Mouse (Mus musculus) central nervous system, embryonic 18 days (tissue): ENCODE results near the gene Uimc1. TPM values are rescaled to one million over a fixed set of nuclear protein-coding genes. Genes with fewer than 3 reads are reported as not detected.

Source experiments
- polyA plus RNA-seq: library from polyadenylated mRNA; depleted of rRNA; stranded (reverse); fragments of >200 nt; gene quantifications from 2 replicates; pipeline ENCODE4 v1.2.3, GENCODE M21; 2012; rRNA removed

Gene Uimc1
- polyA plus RNA-seq, result 19.7 and 22.1 TPM in 2 replicates

DNA sequence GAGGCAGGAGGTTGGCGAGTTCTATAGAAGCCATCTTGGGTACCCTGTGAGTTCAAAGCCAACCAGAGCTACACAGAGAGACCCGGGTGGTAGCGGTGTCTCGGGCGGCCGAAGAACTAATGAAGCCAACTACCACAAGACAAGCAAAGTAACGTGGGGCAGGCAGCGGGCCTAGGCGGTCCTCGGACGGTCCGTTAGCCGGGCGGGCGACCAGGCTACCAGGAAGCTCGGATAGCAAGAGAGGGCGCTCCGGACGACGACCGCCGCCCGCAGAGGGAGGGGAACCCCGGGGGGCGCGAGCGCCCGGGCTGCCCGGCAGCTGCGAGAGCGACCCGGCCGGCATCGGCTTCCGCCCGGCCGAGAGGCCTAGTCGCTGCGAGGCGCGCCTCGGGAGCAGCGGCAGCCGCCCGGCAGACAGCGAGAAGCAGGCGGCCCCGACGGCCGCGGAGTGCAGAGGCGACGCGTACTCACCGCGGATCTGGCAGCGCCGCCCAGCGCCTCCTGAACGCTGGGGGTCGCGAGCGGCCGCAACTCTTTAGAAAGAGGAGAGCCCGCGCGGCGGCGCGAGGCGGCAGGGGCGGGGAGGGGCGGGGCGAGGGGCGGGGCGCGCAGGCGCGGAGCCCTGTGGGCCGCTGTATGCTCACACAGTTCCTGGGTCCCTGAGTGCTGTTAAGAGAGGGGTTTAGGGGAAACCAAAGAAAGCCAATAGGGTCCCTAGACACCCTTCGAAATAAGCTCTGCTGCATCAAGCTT is at the start of gene Uimc1:
TSS of gene Uimc1 (minus strand) at position 575 of the 753 bp plus-strand sequence.

DNA sequence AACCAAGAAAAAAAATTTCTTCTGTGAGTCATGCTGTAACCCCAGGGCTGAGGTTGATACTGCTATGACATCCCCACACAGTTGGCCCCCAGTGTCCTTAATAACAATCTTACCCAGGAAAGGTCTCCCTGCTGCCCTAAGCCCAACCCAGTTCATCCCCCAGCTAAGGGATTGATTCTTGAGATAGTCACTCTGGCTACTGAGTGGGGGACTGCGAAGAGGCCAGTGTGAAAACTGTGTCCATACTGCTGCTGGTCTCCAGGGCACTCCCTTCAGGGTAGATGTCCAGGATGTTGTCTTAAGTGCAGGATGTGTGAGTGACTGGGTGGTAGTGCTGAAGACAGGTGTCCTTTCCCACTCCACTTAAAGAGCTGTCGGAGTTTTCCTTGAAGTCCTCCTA is 33.3 kb upstream of the Uimc1 start, which contains the start of gene Gm17617:
TSS of gene Gm17617 (minus strand) at position 101 of the 400 bp plus-strand sequence.

DNA sequence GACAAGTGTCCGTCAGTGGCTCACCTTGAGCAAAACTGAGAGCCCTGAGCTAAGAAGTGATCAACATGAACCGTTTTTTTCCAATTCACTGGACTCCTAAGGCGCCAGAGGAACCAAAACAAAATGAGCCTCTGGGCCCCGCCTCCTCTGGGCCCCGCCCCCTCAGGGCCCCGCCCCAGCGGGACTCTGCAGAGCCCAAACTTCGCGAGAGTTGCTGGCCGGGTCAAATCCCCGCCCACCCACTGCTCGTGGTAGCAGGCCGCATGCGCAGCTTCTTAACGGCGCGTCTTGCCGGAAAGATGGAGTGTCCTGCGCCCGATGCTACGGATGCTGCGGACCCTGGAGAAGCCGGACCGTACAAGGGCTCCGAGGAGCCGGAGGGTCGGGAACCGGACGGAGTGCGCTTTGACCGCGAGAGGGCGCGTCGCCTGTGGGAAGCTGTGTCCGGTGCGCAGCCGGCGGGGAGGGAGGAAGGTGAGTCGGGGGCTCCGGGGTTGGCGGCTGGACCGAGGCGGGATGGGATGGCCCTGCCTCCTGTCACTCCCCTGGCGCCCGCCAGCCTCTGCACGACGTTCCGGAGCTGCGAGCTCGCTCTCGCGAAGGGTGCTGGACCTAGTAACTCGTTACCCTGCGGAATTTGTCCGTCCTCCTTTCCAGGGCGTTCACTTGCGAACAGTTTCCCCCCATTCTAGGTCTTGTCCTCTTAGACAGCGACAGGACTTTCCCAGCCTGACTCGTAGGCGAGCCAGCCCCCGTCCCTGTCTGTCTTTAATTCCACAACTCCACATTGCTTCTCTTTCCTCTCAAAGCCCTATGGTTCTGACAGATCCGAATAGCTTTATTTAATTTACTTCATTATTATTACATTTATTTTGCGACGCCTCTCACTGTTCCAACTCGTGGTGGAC is 5.2 kb upstream of the Uimc1 start, which contains the start of gene Zfp346:
TSS of gene Zfp346 (plus strand) at position 267 of the 908 bp plus-strand sequence.

DNA sequence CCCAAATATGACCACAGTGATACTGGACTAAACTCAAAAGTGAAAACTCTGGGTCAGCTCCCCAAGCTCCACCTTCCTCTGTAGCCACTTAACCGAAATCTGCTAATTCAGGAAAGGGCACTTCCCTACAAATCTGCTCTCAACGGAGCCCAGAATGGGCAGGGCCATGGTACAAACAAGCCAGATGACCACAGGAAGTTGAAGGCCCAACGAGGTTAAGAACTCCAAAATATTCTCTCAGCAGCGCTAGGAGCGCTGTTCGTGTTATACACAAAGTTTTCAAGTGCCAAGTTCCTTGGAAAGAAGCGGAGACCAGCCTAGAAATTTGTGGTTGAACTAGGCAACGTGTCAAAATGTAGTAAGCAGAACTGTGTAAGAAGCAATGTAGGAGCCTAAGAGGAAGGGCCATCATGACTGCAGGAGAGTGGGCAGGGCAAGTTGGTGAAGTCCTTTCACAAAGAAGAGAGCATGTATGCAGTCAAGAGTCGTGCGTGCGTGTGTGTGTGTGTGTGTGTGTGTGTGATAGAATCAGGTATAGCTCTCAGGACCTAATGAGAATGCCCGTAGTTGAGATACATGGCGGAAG is 78.8 kb downstream of the Uimc1 start, which contains the start of gene Hk3:
TSS of gene Hk3 (minus strand) at position 192 of the 586 bp plus-strand sequence.

Other genes with a start within 250 kb of the Uimc1 start
- 33.7 and 36.3 TPM in 2 replicates for gene Unc5a, start 150.9 kb downstream of the Uimc1 start, polyA plus RNA-seq
- gene Hk3, start 78.9 kb downstream of the Uimc1 start, polyA plus RNA-seq, result 0.62 and 0.76 TPM in 2 replicates
- gene Zfp346, start 5.0 kb upstream of the Uimc1 start, polyA plus RNA-seq, result 44.1 and 47.4 TPM in 2 replicates
- gene Gm17617, start 33.2 kb upstream of the Uimc1 start, polyA plus RNA-seq, result not detected in 2 replicates
- gene Fgfr4, start 52.3 kb upstream of the Uimc1 start, polyA plus RNA-seq, result 1.5 TPM in 2 replicates
- 36.5 and 38.0 TPM in 2 replicates for gene Nsd1, start 109.5 kb upstream of the Uimc1 start, polyA plus RNA-seq
- gene Prelid1, start 220.2 kb upstream of the Uimc1 start, polyA plus RNA-seq, result 238 and 239 TPM in 2 replicates
- 146 and 152 TPM in 2 replicates for gene Rab24, start 221.6 kb upstream of the Uimc1 start, polyA plus RNA-seq
- 15.4 and 18.9 TPM in 2 replicates for gene Mxd3, start 229.5 kb upstream of the Uimc1 start, polyA plus RNA-seq